ENCODE assay signal across 8 mouse cellular contexts in genomic region chr5:28451053-28451638, GRCm38 (mm10). TPM values are rescaled to one million over a fixed set of nuclear protein-coding genes. Genes with fewer than 3 reads are reported as not detected.
DNase-seq lines count a peak whose midpoint lies in the region; ATAC-seq lines count a peak whose summit lies in the region.

No protein-coding gene starts in this region.

- H3K36me3 ChIP-seq in hindbrain, embryonic 16.5 days (ENCODE audit: control insufficient read depth, insufficient read depth, low read length) = no peaks in the 10 kb centered on the region

- peaks cover 7% of the 10 kb centered on the region for H3K27me3 ChIP-seq in hindbrain, embryonic 16.5 days (replicated peaks; ENCODE audit: control insufficient read depth, insufficient read depth, low read length)

- H3K9me3 ChIP-seq in hindbrain, embryonic 16.5 days (ENCODE audit: control insufficient read depth, low read length) = no peaks in the 10 kb centered on the region

- no peak overlapping the region for H3K9ac ChIP-seq in hindbrain, embryonic 16.5 days (ENCODE audit: low read depth, low read length)

- no peak overlapping the region for H3K4me3 ChIP-seq in hindbrain, embryonic 16.5 days (ENCODE audit: low read length)

- peak; percentile 84 for DNase-seq in ZHBTc4 (ENCODE audit: low read depth, low spot score)
- DNase-seq in cerebellum, postnatal 14 days = peak; percentile 93 to 95
- peak; percentile 69 to 90 for DNase-seq in frontal cortex, postnatal 14 days (ENCODE audit: low spot score in 2 of 2)
- DNase-seq in left cerebral cortex, adult 18-20 months (ENCODE audit: low spot score in 2 of 2) = peak; percentile 89 to 94
- DNase-seq in skeletal muscle tissue, adult 2 months (ENCODE audit: low read depth, low spot score) = peak; percentile 25
- peak; percentile 40 for DNase-seq in yolk sac, embryonic 10.5 days (ENCODE audit: low spot score)

- H3K27ac ChIP-seq in hindbrain, embryonic 16.5 days (ENCODE audit: low read depth, low read length) = no peak overlapping the region

- no peaks in the 10 kb centered on the region for H3K4me1 ChIP-seq in hindbrain, embryonic 16.5 days (ENCODE audit: control insufficient read depth, insufficient read depth, low read depth, low read length)

- ATAC-seq in hindbrain, embryonic 16.5 days = peak; percentile 91
- ATAC-seq in megakaryocyte-erythroid progenitor cell, adult 5-6 weeks (replicated peaks; ENCODE audit: low FRiP score, low TSS enrichment, poor library complexity, severe bottlenecking) = peak; percentile 79

- H3K4me2 ChIP-seq in hindbrain, embryonic 16.5 days (ENCODE audit: low read length) = no peak overlapping the region

- WGBS in hindbrain, embryonic 16.5 days = 33% methylated on average over 6 of the region's 6 CpGs

RNA-seq across cellular contexts. Expression of gene Shh, which starts 15.9 kb away (rescaled TPM):
- 0.93 and 0.97 TPM in 2 replicates for polyA plus RNA-seq in hindbrain, embryonic 16.5 days (2015; fragmentation: Nextera tagmentation; extraction: Ambion mirVana)
- 1 to 10 TPM; 2.8 to 3.7 TPM for total RNA-seq in left cerebral cortex, adult 18-20 months (2021)
- not detected in 2 replicates for total RNA-seq in megakaryocyte-erythroid progenitor cell, adult 5-6 weeks (2014; fragmentation: Nextera tagmentation)
- not detected in 2 replicates for total RNA-seq in megakaryocyte-erythroid progenitor cell, adult 5-6 weeks (2017)

Comparison
In these comparisons a context has a peak if more than half of its experiments do, and no peak if none do; other contexts are left out.
1. DNase-seq: peak in every context shown above with its lines; median percentile 94 in cerebellum, postnatal 14 days; 92 in left cerebral cortex, adult 18-20 months; 84 in ZHBTc4; 80 in frontal cortex, postnatal 14 days; 40 in yolk sac, embryonic 10.5 days; 25 in skeletal muscle tissue, adult 2 months.